Mouse (Mus musculus) megakaryocyte, embryonic 14.5 days (primary cell): ENCODE measurements around the gene Slc17a6. TPM values are rescaled to one million over a fixed set of nuclear protein-coding genes. Genes with fewer than 3 reads are reported as not detected.
"Not testable (repeated sequence)": the region's sequence is repeated elsewhere in the genome, so short reads cannot be mapped to it uniquely, and the experiment has no call there.

Experiments used
- H3K27me3 ChIP-seq: replicated peaks from 2 replicates; pipeline ENCODE3; 2012; ENCODE audit warnings: inconsistent platforms
- H3K36me3 ChIP-seq: replicated peaks from 2 replicates; pipeline ENCODE3; 2012; ENCODE audit warnings: low read length, inconsistent platforms, mixed read lengths
- H3K4me1 ChIP-seq: 2 replicates; pipeline ENCODE4 v1.6.1; 2012; ENCODE audit warnings: inconsistent platforms
- H3K4me3 ChIP-seq: replicated peaks from 2 replicates; pipeline ENCODE3; 2012; ENCODE audit warnings: moderate library complexity, mild to moderate bottlenecking, inconsistent platforms
- H3K9me3 ChIP-seq: 2 replicates; pipeline ENCODE4 v1.6.1; 2012; ENCODE audit warnings: inconsistent platforms
- FLI1 ChIP-seq: IDR thresholded peaks from 2 replicates; pipeline ENCODE4 v1.6.1; 2012; ENCODE audit warnings: low read length, inconsistent platforms, mixed read lengths
- GATA1 ChIP-seq: IDR thresholded peaks from 3 replicates; pipeline ENCODE4 v1.6.1; 2012; ENCODE audit warnings: mixed read lengths, low read length, inconsistent platforms, borderline replicate concordance
- polyA plus RNA-seq: library from polyadenylated mRNA; stranded (reverse); fragments of >175 nt; gene quantifications from 2 replicates; pipeline ENCODE4 v1.2.3, GENCODE M21; 2012; ENCODE audit warnings: low replicate concordance; ENCODE audit not compliant: insufficient read depth

Slc17a6 gene
- polyA plus RNA-seq, 1 experiment = not detected

GRCm38 (mm10) chr7:51633230-51633844 is 11.5 kb downstream of the Slc17a6 start:
- H3K4me1 ChIP-seq = no peaks in the 10 kb centered on the region
- no peaks in the 10 kb centered on the region for H3K36me3 ChIP-seq
- no peak for TF ChIP-seq GATA1
- TF ChIP-seq FLI1 = no peak
- no peaks in the 10 kb centered on the region for H3K9me3 ChIP-seq
- peaks cover 5% of the 10 kb centered on the region for H3K27me3 ChIP-seq
- H3K4me3 ChIP-seq = no peak overlapping the region

DNA sequence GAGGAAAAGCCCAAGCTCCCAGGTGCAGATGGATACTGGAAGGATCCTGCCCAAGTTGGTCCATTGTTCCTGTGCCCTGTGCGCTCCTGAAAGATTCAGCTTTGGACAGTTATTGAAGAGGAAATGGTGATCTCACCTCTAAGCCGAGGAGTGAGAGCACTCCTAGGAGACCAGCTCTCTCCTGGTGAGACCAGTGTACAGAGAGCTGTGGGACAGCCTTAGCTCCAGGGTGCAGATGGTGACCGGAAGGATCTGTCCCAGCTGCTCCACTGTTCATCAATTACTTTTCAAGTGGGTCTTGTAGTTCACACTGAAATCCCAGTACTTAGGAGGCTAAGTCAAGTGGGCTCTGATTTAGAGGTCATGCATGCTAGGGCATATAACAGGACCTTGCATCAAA is 35.3 kb downstream of the Slc17a6 start:
- Histone ChIP-seq H3K9me3 (no peaks in the 10 kb centered on the region), H3K4me1 (no peaks in the 10 kb centered on the region), H3K4me3 (no peak overlapping the region), H3K27me3 (no peaks in the 10 kb centered on the region), H3K36me3 (no peaks in the 10 kb centered on the region)
- TF ChIP-seq GATA1 (no peak), FLI1 (no peak)

DNA sequence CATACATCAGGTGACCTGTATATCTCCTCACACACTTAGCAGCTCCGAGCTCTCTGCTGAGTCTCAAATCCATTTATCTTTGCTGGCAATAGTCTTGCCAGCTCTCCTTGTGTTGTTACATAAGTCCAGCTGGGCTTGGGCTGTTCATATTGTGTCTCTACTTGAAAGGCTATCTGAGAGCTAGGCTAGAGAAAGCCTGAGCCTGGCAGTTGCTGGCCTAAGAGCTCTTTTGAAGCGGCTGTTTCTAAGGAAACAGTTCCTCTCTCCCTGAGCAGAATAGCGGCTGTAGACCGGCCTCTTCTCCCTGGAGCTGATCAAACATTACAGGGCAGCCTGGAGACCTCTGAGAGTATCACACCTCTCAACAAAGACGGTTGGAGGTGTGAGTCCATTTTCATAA is 40.6 kb downstream of the Slc17a6 start:
- TF ChIP-seq GATA1 (no peak), FLI1 (no peak)
- no peaks in the 10 kb centered on the region for H3K4me1 ChIP-seq
- no peaks in the 10 kb centered on the region for H3K9me3 ChIP-seq

DNA sequence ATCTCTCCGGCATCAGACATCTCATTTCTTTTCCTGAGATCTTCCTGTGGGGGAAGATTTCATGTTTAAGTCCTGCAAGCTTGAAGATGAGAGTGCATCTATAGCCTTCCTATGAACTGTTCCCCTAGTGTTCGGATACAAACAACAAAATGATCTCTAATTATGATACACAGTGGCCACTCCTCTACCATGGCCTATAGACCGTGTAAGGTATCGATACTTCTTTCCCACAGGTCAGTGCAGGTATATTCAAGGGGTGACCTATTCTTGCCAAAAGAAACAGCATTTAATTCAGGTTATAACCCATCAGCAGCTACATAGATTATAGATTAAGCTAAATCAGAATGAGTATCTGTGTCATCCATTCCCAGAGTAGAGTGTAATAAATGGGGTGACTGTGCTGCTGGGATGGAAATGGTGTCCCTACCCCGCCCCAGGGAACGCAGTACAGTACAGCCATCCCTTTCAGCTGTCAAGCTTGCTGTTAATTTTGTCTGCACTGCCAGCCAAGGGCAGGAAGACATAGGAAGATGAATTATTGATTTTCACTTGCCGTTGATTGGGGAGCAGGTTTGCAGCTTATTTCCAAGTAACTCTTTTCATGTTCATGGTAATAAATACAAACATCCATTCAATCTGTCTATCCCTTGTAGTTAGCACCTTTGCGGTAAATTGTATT is 71.9 kb downstream of the Slc17a6 start:
- no peak overlapping the region for H3K4me3 ChIP-seq
- 0 out of 2 replicates have a peak, but pooled peaks cover 2% of the 10 kb centered on the region for H3K9me3 ChIP-seq
- no peaks in the 10 kb centered on the region for H3K4me1 ChIP-seq
- H3K36me3 ChIP-seq = no peaks in the 10 kb centered on the region
- H3K27me3 ChIP-seq = no peaks in the 10 kb centered on the region
- TF ChIP-seq FLI1 (no peak), GATA1 (no peak)

More for the DNA sequence above, 40.6 kb downstream of the Slc17a6 start:
- Histone ChIP-seq H3K36me3 (no peaks in the 10 kb centered on the region), H3K27me3 (no peaks in the 10 kb centered on the region), H3K4me3 (no peak overlapping the region)

DNA sequence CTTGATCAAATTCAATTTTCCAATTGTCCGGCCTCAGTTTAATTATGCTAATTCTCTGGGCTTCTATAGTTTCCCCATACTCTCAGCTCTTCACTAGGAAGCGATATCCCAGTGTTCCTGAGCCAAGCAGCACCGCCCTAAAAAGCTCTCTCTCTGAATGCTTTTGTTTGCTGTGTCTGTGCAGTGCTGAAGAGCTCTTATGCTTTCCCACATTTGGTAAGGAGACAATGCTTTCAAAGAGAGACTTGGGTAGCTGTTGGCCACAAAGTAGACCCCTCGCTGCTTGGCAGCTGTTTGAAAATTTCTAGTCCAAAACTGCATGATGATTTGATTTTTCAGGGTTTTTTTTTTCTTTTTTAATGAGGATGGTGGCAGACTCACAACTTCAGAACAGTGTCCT is 72.6 kb downstream of the Slc17a6 start:
- TF ChIP-seq GATA1 (no peak), FLI1 (no peak)
- no peaks in the 10 kb centered on the region for H3K27me3 ChIP-seq
- H3K36me3 ChIP-seq = no peaks in the 10 kb centered on the region
- H3K4me1 ChIP-seq = no peaks in the 10 kb centered on the region
- no peak overlapping the region for H3K4me3 ChIP-seq
- 0 out of 2 replicates have a peak, but pooled peaks cover 2% of the 10 kb centered on the region for H3K9me3 ChIP-seq

DNA sequence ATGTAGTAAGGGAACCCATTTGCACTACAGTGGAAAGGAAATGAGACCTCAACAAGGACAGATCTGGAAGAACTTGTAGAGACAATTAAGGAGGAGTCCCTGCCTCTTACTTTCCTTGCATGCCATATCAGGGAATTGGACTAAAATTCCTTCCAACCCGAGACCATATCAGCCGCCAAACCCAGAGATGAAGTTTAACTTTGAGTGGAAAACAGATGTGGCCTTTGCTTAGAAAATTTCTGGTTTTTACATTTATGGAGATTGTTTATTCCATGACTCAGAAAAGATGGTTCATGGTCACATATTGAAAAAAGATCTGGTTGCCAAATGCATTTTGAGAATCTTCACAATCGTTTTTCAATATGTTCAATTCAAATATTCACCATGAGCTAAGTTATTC is 87.7 kb downstream of the Slc17a6 start:
- Histone ChIP-seq H3K36me3 (no peaks in the 10 kb centered on the region), H3K4me1 (no peaks in the 10 kb centered on the region)

GRCm38 (mm10) chr7:51710346-51710745 is 88.5 kb downstream of the Slc17a6 start:
- not testable (repeated sequence) for H3K4me1 ChIP-seq, H3K36me3 ChIP-seq, H3K9me3 ChIP-seq, H3K27me3 ChIP-seq, H3K4me3 ChIP-seq

More for the DNA sequence above, 87.7 kb downstream of the Slc17a6 start:
- H3K4me3 ChIP-seq = no peak overlapping the region
- H3K9me3 ChIP-seq = no peaks in the 10 kb centered on the region
- TF ChIP-seq GATA1 (no peak), FLI1 (no peak)
- H3K27me3 ChIP-seq = no peaks in the 10 kb centered on the region

- TF ChIP-seq GATA1 = no peak
- no peak for TF ChIP-seq FLI1
- Histone ChIP-seq H3K27me3 (no peaks in the 10 kb centered on the region), H3K4me1 (no peaks in the 10 kb centered on the region), H3K36me3 (no peaks in the 10 kb centered on the region), H3K4me3 (no peak overlapping the region), H3K9me3 (no peaks in the 10 kb centered on the region)
These were observed 94.0 kb downstream of the Slc17a6 start for GRCm38 (mm10) chr7:51715771-51716170.

Other genes starting within 250 kb of the Slc17a6 start
- gene Ano5, start 111.0 kb upstream of the Slc17a6 start, polyA plus RNA-seq = not detected in 2 replicates
- 1.0 and 2.0 TPM in 2 replicates for gene Gas2, start 240.0 kb downstream of the Slc17a6 start, polyA plus RNA-seq
- 4.4 and 12.9 TPM in 2 replicates for gene Fancf, start 240.3 kb downstream of the Slc17a6 start, polyA plus RNA-seq